Mouse (Mus musculus): ENCODE results near the gene Yif1b. TPM values are rescaled to one million over a fixed set of nuclear protein-coding genes. Genes with fewer than 3 reads are reported as not detected.

Gene Yif1b
- polyA plus RNA-seq (2015; fragmentation: Nextera tagmentation; extraction: Ambion mirVana), result 137 and 139 TPM in 2 replicates

GRCm38 (mm10) chr7:29238019-29238967, at the start of gene Yif1b:
Yif1b (plus strand) TSS chr7:29238329.

GRCm38 (mm10) chr7:29213675-29214082, 24.4 kb upstream of the Yif1b start, which contains the start of gene Catsperg1:
Catsperg1 (minus strand) TSS chr7:29214035.

GRCm38 (mm10) chr7:29232247-29233013, 5.7 kb upstream of the Yif1b start, which contains the start of gene Kcnk6:
Kcnk6 (minus strand) TSS chr7:29232515.

GRCm38 (mm10) chr7:29248261-29248841, 10.2 kb downstream of the Yif1b start, which contains the start of gene 2200002D01Rik:
2200002D01Rik (minus strand) TSS chr7:29248466.

GRCm38 (mm10) chr7:29281201-29282073, 43.3 kb downstream of the Yif1b start, which contains the start of gene Spint2:
Spint2 (minus strand) TSS chr7:29281912.

GRCm38 (mm10) chr7:29288942-29289638, 51.0 kb downstream of the Yif1b start, which contains the start of gene Ppp1r14a:
Ppp1r14a (plus strand) TSS chr7:29289308.

Other genes with a start within 250 kb of the Yif1b start
- 11.1 and 15.3 TPM in 2 replicates for gene Ryr1, start 113.2 kb upstream of the Yif1b start, polyA plus RNA-seq (2015; fragmentation: Nextera tagmentation; extraction: Ambion mirVana)
- 0.90 and 1.4 TPM in 2 replicates for gene Rasgrp4, start 103.5 kb upstream of the Yif1b start, polyA plus RNA-seq (2015; fragmentation: Nextera tagmentation; extraction: Ambion mirVana)
- gene Fam98c, start 82.1 kb upstream of the Yif1b start, polyA plus RNA-seq (2015; fragmentation: Nextera tagmentation; extraction: Ambion mirVana), result 79.0 and 80.4 TPM in 2 replicates
- 0.28 and 0.55 TPM in 2 replicates for gene Ggn, start 68.1 kb upstream of the Yif1b start, polyA plus RNA-seq (2015; fragmentation: Nextera tagmentation; extraction: Ambion mirVana)
- gene Spred3, start 67.9 kb upstream of the Yif1b start, polyA plus RNA-seq (2015; fragmentation: Nextera tagmentation; extraction: Ambion mirVana), result 12.6 and 14.1 TPM in 2 replicates
- 278 and 284 TPM in 2 replicates for gene Psmd8, start 57.6 kb upstream of the Yif1b start, polyA plus RNA-seq (2015; fragmentation: Nextera tagmentation; extraction: Ambion mirVana)
- gene Catsperg1, start 24.3 kb upstream of the Yif1b start, polyA plus RNA-seq (2015; fragmentation: Nextera tagmentation; extraction: Ambion mirVana), result 1.1 and 3.3 TPM in 2 replicates
- 0.70 and 1.4 TPM in 2 replicates for gene Kcnk6, start 5.8 kb upstream of the Yif1b start, polyA plus RNA-seq (2015; fragmentation: Nextera tagmentation; extraction: Ambion mirVana)
- 2.0 and 4.5 TPM in 2 replicates for gene 2200002D01Rik, start 10.1 kb downstream of the Yif1b start, polyA plus RNA-seq (2015; fragmentation: Nextera tagmentation; extraction: Ambion mirVana)
- 93.6 and 101 TPM in 2 replicates for gene Spint2, start 43.6 kb downstream of the Yif1b start, polyA plus RNA-seq (2015; fragmentation: Nextera tagmentation; extraction: Ambion mirVana)
- 5.3 and 5.5 TPM in 2 replicates for gene Ppp1r14a, start 51.0 kb downstream of the Yif1b start, polyA plus RNA-seq (2015; fragmentation: Nextera tagmentation; extraction: Ambion mirVana)
- 132 and 146 TPM in 2 replicates for gene Dpf1, start 65.6 kb downstream of the Yif1b start, polyA plus RNA-seq (2015; fragmentation: Nextera tagmentation; extraction: Ambion mirVana)

All from neural tube, postnatal 0 days (tissue).